ENCODE assay signal across 27 mouse cellular contexts in genomic region chr8:99651302-99651621, GRCm38 (mm10).
"Had no signal": no experiment of that assay in that cellular context is flagged by ENCODE, and none has a peak within 500 bp of the region (broad histone marks: within the 10 kb centered on the region; RNA-seq: fewer than 3 reads in every experiment).

No protein-coding gene starts in this region.

- H3K4me2 ChIP-seq: heart, embryonic 11.5 days; heart, embryonic 13.5 days; heart, embryonic 15.5 days; hindbrain, embryonic 13.5 days; hindbrain, embryonic 15.5 days; kidney, embryonic 15.5 days; limb, embryonic 12.5 days; liver, embryonic 12.5 days had no signal

- H3K27ac ChIP-seq: heart, adult 2 months; heart, embryonic 13.5 days; heart, embryonic 15.5 days; hindbrain, embryonic 13.5 days; hindbrain, embryonic 15.5 days; hindbrain, postnatal 0 days; kidney, embryonic 15.5 days; kidney, postnatal 0 days; limb, embryonic 12.5 days; liver, embryonic 12.5 days; liver, embryonic 14.5 days had no signal

- DNase-seq: gastrocnemius, postnatal 14 days; gastrocnemius, postnatal 36 days; heart, adult 11 months; heart, adult 2 months; heart, postnatal 14 days; heart, postnatal 36 days; kidney, adult 11 months; kidney, adult 2 months; kidney, adult 9 months; kidney, postnatal 14 days; kidney, postnatal 36 days; layer of hippocampus, adult 9-11 months; layer of hippocampus, postnatal 36 days; left cerebral cortex, postnatal 4 days; liver had no signal

- ATAC-seq: hindbrain, postnatal 0 days; intestine, embryonic 16.5 days; liver, embryonic 12.5 days had no signal

- H3K9ac ChIP-seq: heart, embryonic 13.5 days; heart, embryonic 15.5 days; hindbrain, embryonic 13.5 days; hindbrain, embryonic 15.5 days; kidney, embryonic 15.5 days; limb, embryonic 12.5 days; liver, embryonic 12.5 days; liver, embryonic 14.5 days had no signal

- H3K27me3 ChIP-seq: heart, embryonic 13.5 days; heart, embryonic 15.5 days; hindbrain, embryonic 13.5 days; hindbrain, embryonic 15.5 days; kidney, embryonic 15.5 days; limb, embryonic 12.5 days; liver, embryonic 12.5 days had no signal

- H3K4me3 ChIP-seq: heart, adult 2 months; heart, embryonic 13.5 days; heart, embryonic 15.5 days; hindbrain, embryonic 13.5 days; hindbrain, embryonic 15.5 days; kidney, embryonic 15.5 days; limb, embryonic 12.5 days; liver, embryonic 12.5 days had no signal

- H3K4me1 ChIP-seq: heart, embryonic 13.5 days; heart, embryonic 15.5 days; hindbrain, embryonic 13.5 days; hindbrain, embryonic 15.5 days; kidney, embryonic 15.5 days; limb, embryonic 12.5 days; liver, embryonic 12.5 days had no signal

- H3K9me3 ChIP-seq: heart, embryonic 15.5 days; hindbrain, embryonic 13.5 days; hindbrain, embryonic 15.5 days; kidney, embryonic 15.5 days; limb, embryonic 12.5 days; liver, embryonic 12.5 days had no signal

- H3K36me3 ChIP-seq: heart, embryonic 13.5 days; heart, embryonic 15.5 days; hindbrain, embryonic 13.5 days; hindbrain, embryonic 15.5 days; kidney, embryonic 15.5 days; limb, embryonic 12.5 days; liver, embryonic 12.5 days had no signal
